In genomic region chr17:91093042-91093080, GRCm38 (mm10) we compare ENCODE assay signal across 8 mouse cellular contexts. TPM values are rescaled to one million over a fixed set of nuclear protein-coding genes. Genes with fewer than 3 reads are reported as not detected.
DNase-seq lines count a peak whose midpoint lies in the region; ATAC-seq and TF ChIP-seq lines count a peak whose summit lies in the region.

Gene Nrxn1, minus strand, starts transcription at chr17:91093071.

- H3K4me3 ChIP-seq in lung, embryonic 15.5 days, result peak within 1 kb of the TSS; percentile 24
- H3K4me3 ChIP-seq in lung, adult 2 months (replicated peaks; ENCODE audit: extremely low read depth, low read depth, low read length), result no peak within 1 kb of the TSS
- H3K4me3 ChIP-seq in stomach, embryonic 15.5 days (replicated peaks), result 0 out of 2 replicates have a peak within 1 kb of the TSS, but pooled peaks have one; percentile 5

- no peaks in the 10 kb centered on the region for H3K4me1 ChIP-seq in lung, embryonic 15.5 days
- H3K4me1 ChIP-seq in lung, adult 2 months (ENCODE audit: control insufficient read depth, insufficient read depth, low read length), result no peaks in the 10 kb centered on the region
- H3K4me1 ChIP-seq in stomach, embryonic 15.5 days, result no peaks in the 10 kb centered on the region

- no peak for TF ChIP-seq POLR2A in lung, adult 2 months (IDR thresholded peaks at IDR 0.05; ENCODE audit: borderline replicate concordance, extremely low read depth, low read depth, low read length)

- ATAC-seq in lung, embryonic 15.5 days (ENCODE audit: borderline replicate concordance, extremely low read depth, low FRiP score, low TSS enrichment), result no peak
- no peak for ATAC-seq in stomach, embryonic 15.5 days (ENCODE audit: insufficient read depth, low FRiP score, low read depth)
- ATAC-seq in megakaryocyte progenitor cell, adult 5-6 weeks (replicated peaks; ENCODE audit: poor library complexity), result no peak

- H3K27ac ChIP-seq in lung, embryonic 15.5 days, result no peak within 1 kb of the TSS
- H3K27ac ChIP-seq in stomach, embryonic 15.5 days, result no peak within 1 kb of the TSS

- no peak within 1 kb of the TSS for H3K9ac ChIP-seq in lung, embryonic 15.5 days
- H3K9ac ChIP-seq in stomach, embryonic 15.5 days, result no peak within 1 kb of the TSS

- WGBS in lung, embryonic 15.5 days, result 0% methylated on average over 1 of the region's 1 CpGs
- 17% methylated on average over 1 of the region's 1 CpGs for WGBS in lung, adult 2 months
- 13% methylated on average over 1 of the region's 1 CpGs for WGBS in stomach, embryonic 15.5 days

- no peaks in the 10 kb centered on the region for H3K9me3 ChIP-seq in lung, embryonic 15.5 days
- no peaks in the 10 kb centered on the region for H3K9me3 ChIP-seq in stomach, embryonic 15.5 days

- DNase-seq in adrenal gland, adult 18-20 months (ENCODE audit: low spot score in 2 of 2), result no peak
- DNase-seq in adrenal gland, postnatal 36 days, result no peak
- DNase-seq in lung, adult 2 months, result no peak
- DNase-seq in left cerebral cortex, adult 8-10 months (ENCODE audit: low spot score in 2 of 2), result no peak
- DNase-seq in thymus, postnatal 4 days, result no peak

- no peaks in the 10 kb centered on the region for H3K36me3 ChIP-seq in lung, embryonic 15.5 days
- H3K36me3 ChIP-seq in stomach, embryonic 15.5 days, result no peaks in the 10 kb centered on the region

- TF ChIP-seq CTCF in lung, adult 2 months (IDR thresholded peaks at IDR 0.05; ENCODE audit: insufficient read depth, low read length), result no peak

- no peaks in the 10 kb centered on the region for H3K27me3 ChIP-seq in lung, embryonic 15.5 days
- H3K27me3 ChIP-seq in stomach, embryonic 15.5 days (replicated peaks), result no peaks in the 10 kb centered on the region

- peak within 1 kb of the TSS; percentile 35 for H3K4me2 ChIP-seq in lung, embryonic 15.5 days
- peak within 1 kb of the TSS; percentile 36 for H3K4me2 ChIP-seq in stomach, embryonic 15.5 days

RNA-seq across cellular contexts. Expression of gene Nrxn1, which starts in this region (rescaled TPM):
- total RNA-seq in adrenal gland, adult 18-20 months (2021), result 10 to 100 TPM; 12.1 to 15.1 TPM
- total RNA-seq in adrenal gland, postnatal 36 days (2021), result 10 to 100 TPM in 1 of 2 experiments, 1 to 10 TPM in 1; 5.4 to 12.8 TPM
- 2.3 and 2.7 TPM in 2 replicates for polyA plus RNA-seq in lung, embryonic 15.5 days (2015; fragmentation: Nextera tagmentation; extraction: Ambion mirVana)
- polyA plus RNA-seq in lung, adult 2 months (2012; rRNA removed), result 2.4 and 2.7 TPM in 2 replicates
- total RNA-seq in left cerebral cortex, adult 8-10 months (2022), result 100 to 1,000 TPM; 513 to 551 (median 531) TPM
- 7.1 and 8.4 TPM in 2 replicates for polyA plus RNA-seq in stomach, embryonic 15.5 days (2015; fragmentation: Nextera tagmentation; extraction: Ambion mirVana)
- total RNA-seq in megakaryocyte progenitor cell, adult 5-6 weeks (2015), result 4.0 and 9.9 TPM in 2 replicates
- 6.1 and 9.8 TPM in 2 replicates for total RNA-seq in megakaryocyte progenitor cell, adult 5-6 weeks (2017)

Comparison
In these comparisons a context has a peak if more than half of its experiments do, and no peak if none do; other contexts are left out.
1. RNA of gene Nrxn1 (total RNA-seq): 513 to 551 TPM in left cerebral cortex, adult 8-10 months; 12.1 to 15.1 TPM in adrenal gland, adult 18-20 months, 5.4 to 12.8 TPM in adrenal gland, postnatal 36 days and 4.0 to 9.9 TPM in megakaryocyte progenitor cell, adult 5-6 weeks; every median in the first group is over 10 times any median in the second.